Mouse (Mus musculus) lung, postnatal 0 days (tissue): ENCODE measurements around the gene Wdfy1. TPM values are rescaled to one million over a fixed set of nuclear protein-coding genes. Genes with fewer than 3 reads are reported as not detected.

Experiments used
- ATAC-seq: fragments of 200-750 bp; cut with Nextera tagmentation; 2 replicates; pipeline ENCODE4 v1.8.0; 2017; ENCODE audit warnings: moderate library complexity
- DNase-seq: peaks from one replicate; pipeline ENCODE4 v3.0.0-alpha.2; 2016; ENCODE audit warnings: low spot score
- H3K27ac ChIP-seq: fragments of 300-500 bp; sonication (generic); 2 replicates; pipeline ENCODE4 v1.5.1; 2014; ENCODE audit warnings: antibody characterized with exemption, mild to moderate bottlenecking, low read length, mixed read lengths
- H3K27me3 ChIP-seq: fragments of 300-500 bp; sonication (generic); replicated peaks from 2 replicates; pipeline ENCODE4 v1.6.1; 2014; ENCODE audit warnings: low read length, mixed read lengths; ENCODE audit not compliant: insufficient read depth
- H3K36me3 ChIP-seq: fragments of 300-500 bp; sonication (generic); 2 replicates; pipeline ENCODE4 v1.6.1; 2014; ENCODE audit warnings: low read length, mixed read lengths; ENCODE audit not compliant: insufficient read depth
- H3K4me1 ChIP-seq: fragments of 300-500 bp; sonication (generic); 2 replicates; pipeline ENCODE4 v1.6.1; 2014; ENCODE audit warnings: antibody characterized with exemption, low read depth, low read length, mixed read lengths; ENCODE audit not compliant: insufficient read depth
- H3K4me2 ChIP-seq: fragments of 300-500 bp; sonication (generic); replicated peaks from 2 replicates; pipeline ENCODE4 v1.6.1; 2014; ENCODE audit warnings: low read depth, mild to moderate bottlenecking, low read length, moderate library complexity, mixed read lengths
- H3K4me3 ChIP-seq: fragments of 300-500 bp; sonication (generic); 2 replicates; pipeline ENCODE4 v1.5.1; 2014; ENCODE audit warnings: low read depth, low read length
- H3K9ac ChIP-seq: fragments of 300-500 bp; sonication (generic); replicated peaks from 2 replicates; pipeline ENCODE4 v1.6.1; 2014; ENCODE audit warnings: low read depth, mild to moderate bottlenecking
- H3K9me3 ChIP-seq: fragments of 300-500 bp; sonication (generic); 2 replicates; pipeline ENCODE4 v1.6.1; 2016; ENCODE audit warnings: low read length, mixed read lengths
- CTCF ChIP-seq: IDR thresholded peaks from 2 replicates; pipeline ENCODE4 v1.5.1; 2016; ENCODE audit warnings: antibody characterized with exemption, mild to moderate bottlenecking
- EP300 ChIP-seq: IDR thresholded peaks from 2 replicates; pipeline ENCODE4 v1.6.1; 2016; ENCODE audit warnings: antibody characterized with exemption, mild to moderate bottlenecking, control low read depth
- WGBS: fragments of 180-500 bp; shearing (Covaris S2); extraction: QIAGEN DNeasy Blood & Tissue Kit; methylation state at CpG from one replicate; pipeline ENCODE4 v1.1.7; 2014; 5-methylcytosine and 5-hydroxymethylcytosine counted together
- polyA plus RNA-seq: library from polyadenylated mRNA; unstranded; fragments of >200 nt; fragmentation: Nextera tagmentation; extraction: Ambion mirVana; gene quantifications from 2 replicates; pipeline ENCODE4 v1.2.1, GENCODE M21; 2015

Gene Wdfy1
- polyA plus RNA-seq, 1 experiment from 2014 or later = 63.1 TPM

DNA sequence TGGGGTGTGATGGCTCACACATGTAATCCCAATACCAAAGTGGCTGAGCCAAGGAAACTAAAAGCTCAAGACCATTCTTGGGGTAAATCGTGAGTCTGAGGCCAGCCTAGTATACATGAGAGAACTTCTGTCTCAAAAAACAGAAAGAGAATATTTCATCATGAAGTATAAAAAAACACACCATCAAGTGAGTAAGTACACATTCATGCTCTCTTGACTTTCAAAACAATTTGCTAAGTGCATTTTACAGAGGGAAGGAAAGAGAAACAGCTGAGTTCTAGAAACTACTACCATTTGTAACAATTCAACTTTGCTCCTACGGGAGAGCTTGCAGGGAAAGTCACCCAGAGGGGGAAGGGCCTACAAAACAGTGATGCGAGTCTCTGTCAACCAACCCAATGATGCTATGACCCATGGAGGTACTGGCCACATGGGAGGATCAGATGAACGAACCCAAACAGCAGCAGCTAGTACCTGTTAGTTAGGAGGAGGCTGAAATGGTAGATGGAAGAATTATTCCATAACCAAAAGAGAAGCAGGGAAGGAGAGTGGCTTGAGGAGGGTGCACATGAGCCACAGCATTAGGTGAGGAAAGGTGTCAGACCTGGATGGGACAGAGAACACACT is 23.1 kb downstream of the Wdfy1 start:
- Histone ChIP-seq H3K36me3 (no peaks in the 10 kb centered on the region), H3K27ac (peak overlapping the region; percentile 81), H3K4me1 (peaks cover 15% of the 10 kb centered on the region; the same call in 1 of the 2 replicates), H3K9ac (no peak overlapping the region), H3K4me2 (no peak overlapping the region), H3K9me3 (no peaks in the 10 kb centered on the region), H3K27me3 (no peaks in the 10 kb centered on the region), H3K4me3 (no peak overlapping the region)
- ATAC-seq (peak; percentile 48), DNase-seq (peak; percentile 79)
- 57% methylated on average over 4 of the region's 4 CpGs for WGBS
- TF ChIP-seq CTCF = no peak
- TF ChIP-seq EP300 = peak; percentile 83

DNA sequence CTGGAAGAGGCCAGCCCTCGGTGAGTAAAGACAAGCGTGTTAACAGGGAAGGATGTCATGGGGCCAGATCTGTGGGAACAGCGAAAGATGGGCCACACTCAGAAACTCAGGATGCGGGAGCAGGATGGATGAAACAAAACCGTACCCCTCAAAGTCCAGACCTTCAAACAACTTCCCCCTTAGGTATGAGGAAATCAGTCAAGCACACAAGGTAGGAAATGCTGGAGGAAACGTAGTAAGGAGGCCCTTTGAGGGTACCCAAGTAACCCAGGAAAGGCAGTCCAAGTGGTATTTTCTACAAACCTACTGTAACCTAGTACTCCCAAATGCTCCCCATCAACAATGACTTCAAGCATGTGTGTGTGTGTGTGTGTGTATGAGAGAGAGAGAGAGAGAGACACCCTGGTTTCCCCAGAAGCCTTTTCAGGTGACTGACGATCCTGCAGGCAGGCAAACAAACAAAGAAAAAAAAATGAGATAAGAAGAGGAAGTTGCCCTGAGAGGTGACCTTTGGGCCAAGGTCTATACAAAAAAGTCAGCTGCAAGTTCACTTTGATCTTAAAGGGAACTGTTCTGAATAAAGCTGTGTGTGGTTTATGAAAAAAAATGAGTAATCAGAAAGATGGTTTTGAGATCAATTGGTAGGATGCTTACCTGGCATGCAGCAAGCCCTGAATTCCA is 23.8 kb downstream of the Wdfy1 start:
- Histone ChIP-seq H3K4me3 (no peak overlapping the region), H3K36me3 (no peaks in the 10 kb centered on the region), H3K27ac (peak overlapping the region; percentile 81), H3K27me3 (no peaks in the 10 kb centered on the region), H3K9me3 (no peaks in the 10 kb centered on the region), H3K4me1 (peaks cover 15% of the 10 kb centered on the region; the same call in 1 of the 2 replicates), H3K4me2 (no peak overlapping the region), H3K9ac (no peak overlapping the region)
- TF ChIP-seq EP300 (no peak), CTCF (no peak)
- ATAC-seq (no peak), DNase-seq (peak; percentile 31)
- WGBS = 54% methylated on average over 7 of the region's 7 CpGs

DNA sequence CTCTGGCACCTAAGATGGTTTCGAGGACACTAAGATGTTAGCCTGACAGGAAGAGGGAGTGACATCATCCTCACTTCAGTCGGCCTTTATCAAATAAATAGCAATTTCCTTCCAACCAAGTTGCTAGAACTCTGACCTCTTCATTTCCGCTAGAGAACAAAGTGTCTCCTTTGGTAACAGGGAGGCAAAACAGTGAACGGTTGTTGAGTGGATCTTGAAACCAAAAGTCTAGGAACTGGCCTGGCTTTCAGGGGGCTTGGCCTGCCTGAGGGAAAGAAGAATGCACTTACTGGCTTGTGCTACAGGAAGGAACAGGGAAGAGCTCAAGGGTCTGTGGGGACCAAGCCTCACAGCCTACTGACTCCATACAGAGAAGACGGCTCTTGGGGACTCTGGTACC is 24.8 kb downstream of the Wdfy1 start:
- H3K4me1 ChIP-seq = peaks cover 15% of the 10 kb centered on the region; the same call in 1 of the 2 replicates
- no peak overlapping the region for H3K4me3 ChIP-seq
- H3K27me3 ChIP-seq = no peaks in the 10 kb centered on the region
- H3K9me3 ChIP-seq = no peaks in the 10 kb centered on the region
- WGBS = 24% methylated on average over 5 of the region's 5 CpGs
- peak overlapping the region; percentile 81 for H3K27ac ChIP-seq
- H3K9ac ChIP-seq = no peak overlapping the region
- DNase-seq = peak; percentile 84
- no peak for TF ChIP-seq CTCF
- peak; percentile 92 for TF ChIP-seq EP300
- no peaks in the 10 kb centered on the region for H3K36me3 ChIP-seq
- peak; percentile 74 for ATAC-seq
- H3K4me2 ChIP-seq = no peak overlapping the region

DNA sequence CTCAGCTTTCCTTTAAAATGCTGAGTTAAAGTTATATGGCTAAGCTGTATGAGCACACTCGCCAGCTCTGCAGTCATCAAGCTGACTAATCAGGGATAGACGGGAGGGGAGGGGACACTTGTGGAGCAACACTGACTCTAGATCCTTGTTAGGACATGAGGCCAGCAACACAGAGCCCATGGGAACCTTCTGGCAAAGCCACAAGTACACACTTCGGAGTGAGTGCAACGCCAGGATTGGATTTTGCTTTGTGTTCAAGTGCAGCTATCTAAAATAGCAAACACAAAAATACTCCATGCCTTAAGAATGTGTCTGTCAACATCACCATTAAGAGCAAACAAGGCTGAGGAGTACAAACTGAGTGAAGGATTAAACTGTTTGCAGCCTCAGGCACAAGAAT is 29.9 kb downstream of the Wdfy1 start:
- Histone ChIP-seq H3K9ac (no peak overlapping the region), H3K27ac (peak overlapping the region; percentile 79), H3K4me1 (no peaks in the 10 kb centered on the region; the same call in 1 of the 2 replicates), H3K9me3 (no peaks in the 10 kb centered on the region), H3K36me3 (no peaks in the 10 kb centered on the region), H3K4me3 (no peak overlapping the region), H3K4me2 (0 out of 2 replicates have a peak overlapping the region, but pooled peaks have one; percentile 6), H3K27me3 (no peaks in the 10 kb centered on the region)
- TF ChIP-seq EP300 = peak; percentile 96
- TF ChIP-seq CTCF = no peak
- peak; percentile 100 for ATAC-seq
- peak; percentile 96 for DNase-seq
- WGBS = 41% methylated on average over 4 of the region's 4 CpGs

DNA sequence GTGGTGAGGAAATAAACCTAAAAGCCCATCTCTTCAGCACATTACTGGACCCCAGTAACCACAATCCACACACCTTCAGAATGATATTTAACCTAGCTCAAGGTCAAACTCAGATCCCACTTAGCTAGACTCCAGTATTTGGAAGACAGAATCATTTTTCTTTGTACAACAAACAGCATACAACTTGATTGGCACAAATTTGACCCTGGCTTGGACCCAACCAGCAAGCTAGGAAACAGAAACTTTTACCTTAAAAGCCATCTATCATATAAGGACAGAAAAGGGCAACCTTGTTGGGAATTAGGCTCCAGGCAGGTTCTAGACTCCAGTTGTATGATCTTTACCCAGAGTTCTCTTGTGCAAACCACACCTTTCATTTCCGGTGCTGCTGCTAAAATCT is 32.6 kb downstream of the Wdfy1 start:
- Histone ChIP-seq H3K27ac (no peak overlapping the region), H3K9me3 (no peaks in the 10 kb centered on the region), H3K9ac (no peak overlapping the region), H3K27me3 (no peaks in the 10 kb centered on the region), H3K4me3 (no peak overlapping the region), H3K36me3 (0 out of 2 replicates have a peak, but pooled peaks cover 4% of the 10 kb centered on the region), H3K4me2 (no peak overlapping the region), H3K4me1 (no peaks in the 10 kb centered on the region)
- WGBS = 95% methylated on average over 1 of the region's 1 CpGs
- ATAC-seq = no peak
- TF ChIP-seq EP300 = no peak
- TF ChIP-seq CTCF = no peak
- DNase-seq = no peak

DNA sequence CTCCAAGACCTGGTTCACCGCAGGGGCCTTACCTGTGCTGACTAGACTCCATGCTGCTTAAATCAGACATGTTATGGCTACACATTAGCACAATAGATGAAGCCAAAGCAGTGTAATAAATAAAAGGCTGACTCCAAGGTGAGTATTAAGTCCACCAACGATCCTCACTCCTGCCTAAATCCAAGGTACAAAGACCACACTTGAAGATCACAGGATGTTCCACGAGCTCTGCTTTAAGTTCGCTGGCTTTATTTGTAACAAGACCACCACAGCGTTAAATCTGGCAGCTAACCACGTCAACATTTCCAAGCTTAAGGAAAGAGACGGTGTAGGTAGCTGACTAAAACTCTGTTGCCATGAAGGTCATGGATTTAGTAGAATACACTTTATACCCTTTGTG is 33.0 kb downstream of the Wdfy1 start:
- Histone ChIP-seq H3K27ac (no peak overlapping the region), H3K4me1 (no peaks in the 10 kb centered on the region), H3K4me3 (no peak overlapping the region), H3K36me3 (0 out of 2 replicates have a peak, but pooled peaks cover 4% of the 10 kb centered on the region), H3K4me2 (no peak overlapping the region), H3K9me3 (no peaks in the 10 kb centered on the region), H3K9ac (no peak overlapping the region), H3K27me3 (no peaks in the 10 kb centered on the region)
- no peak for ATAC-seq
- TF ChIP-seq CTCF (no peak), EP300 (no peak)
- 92% methylated on average over 7 of the region's 7 CpGs for WGBS
- no peak for DNase-seq
